Mouse (Mus musculus): ENCODE data around the gene Slc26a9.
A peak's percentile ranks its signal among the peaks of the same experiment; 100 is the strongest.
"Not testable (repeated sequence)": the region's sequence is repeated elsewhere in the genome, so short reads cannot be mapped to it uniquely, and the experiment has no call there.

Gene Slc26a9

GRCm38 (mm10) chr1:131765357-131766001 lies 21.7 kb downstream of the Slc26a9 start:
- DNase-seq (ENCODE audit: low spot score in 2 of 2): peak; percentile 82 to 85

GRCm38 (mm10) chr1:131769296-131769695 lies 25.5 kb downstream of the Slc26a9 start:
- no peak for DNase-seq (ENCODE audit: low spot score in 2 of 2)

- peak; percentile 92 to 95 for DNase-seq (ENCODE audit: low spot score in 2 of 2)
These were observed 26.8 kb downstream of the Slc26a9 start for GRCm38 (mm10) chr1:131770656-131771055.

- DNase-seq (ENCODE audit: low spot score in 2 of 2): no peak
These were observed 27.6 kb downstream of the Slc26a9 start for GRCm38 (mm10) chr1:131771440-131771839.

GRCm38 (mm10) chr1:131794591-131794990 lies 50.8 kb downstream of the Slc26a9 start:
- DNase-seq (ENCODE audit: low spot score in 2 of 2): peak in 1 of 2 experiments; percentile 26

GRCm38 (mm10) chr1:131795171-131795570 lies 51.3 kb downstream of the Slc26a9 start:
- DNase-seq (ENCODE audit: low spot score in 2 of 2): no peak

GRCm38 (mm10) chr1:131797202-131797909 lies 53.5 kb downstream of the Slc26a9 start, which contains the start of gene Pm20d1:
Gene Pm20d1 (plus strand): TSS chr1:131797381.
- DNase-seq (ENCODE audit: low spot score in 2 of 2): peak; percentile 34 to 36

- peak in 1 of 2 experiments; percentile 8 for DNase-seq (ENCODE audit: low spot score in 2 of 2)
These were observed 56.2 kb downstream of the Slc26a9 start for GRCm38 (mm10) chr1:131800001-131800400.

- peak in 1 of 2 experiments; percentile 5 for DNase-seq (ENCODE audit: low spot score in 2 of 2)
These were observed 57.2 kb downstream of the Slc26a9 start for GRCm38 (mm10) chr1:131801071-131801470.

- peak; percentile 37 to 49 for DNase-seq (ENCODE audit: low spot score in 2 of 2)
These were observed 58.8 kb downstream of the Slc26a9 start for GRCm38 (mm10) chr1:131802652-131803051.

- DNase-seq (ENCODE audit: low spot score in 2 of 2): no peak
These were observed 60.3 kb downstream of the Slc26a9 start for GRCm38 (mm10) chr1:131804166-131804565.

- no peak for DNase-seq (ENCODE audit: low spot score in 2 of 2)
These were observed 65.2 kb downstream of the Slc26a9 start for GRCm38 (mm10) chr1:131808986-131809385.

- DNase-seq (ENCODE audit: low spot score in 2 of 2): no peak
These were observed 65.8 kb downstream of the Slc26a9 start for GRCm38 (mm10) chr1:131809651-131810050.

- no peak for DNase-seq (ENCODE audit: low spot score in 2 of 2)
These were observed 67.6 kb downstream of the Slc26a9 start for GRCm38 (mm10) chr1:131811393-131811792.

GRCm38 (mm10) chr1:131812006-131812405 lies 68.2 kb downstream of the Slc26a9 start:
- no peak for DNase-seq (ENCODE audit: low spot score in 2 of 2)

- DNase-seq (ENCODE audit: low spot score in 2 of 2): no peak
These were observed 68.9 kb downstream of the Slc26a9 start for GRCm38 (mm10) chr1:131812631-131813295.

- DNase-seq (ENCODE audit: low spot score in 2 of 2): no peak
These were observed 69.9 kb downstream of the Slc26a9 start for GRCm38 (mm10) chr1:131813731-131814130.

- DNase-seq (ENCODE audit: low spot score in 2 of 2): no peak
These were observed 70.4 kb downstream of the Slc26a9 start for GRCm38 (mm10) chr1:131814191-131814590.

GRCm38 (mm10) chr1:131816886-131817285 lies 73.1 kb downstream of the Slc26a9 start:
- DNase-seq (ENCODE audit: low spot score in 2 of 2): no peak

GRCm38 (mm10) chr1:131820353-131820752 lies 76.5 kb downstream of the Slc26a9 start:
- DNase-seq (ENCODE audit: low spot score in 2 of 2): not testable (repeated sequence)

- no peak for DNase-seq (ENCODE audit: low spot score in 2 of 2)
These were observed 77.1 kb downstream of the Slc26a9 start for GRCm38 (mm10) chr1:131820887-131821328.

Data from right cerebral cortex, postnatal 10 days (tissue).